Mouse (Mus musculus) CH12.LX (cell line): Measurements from ENCODE around the gene Dnah7c.
"Not testable (repeated sequence)": the region's sequence is repeated elsewhere in the genome, so short reads cannot be mapped to it uniquely, and the experiment has no call there.

Experiments used
- CHD2 ChIP-seq: IDR thresholded peaks from 2 replicates; pipeline ENCODE4 v1.6.1; 2011; ENCODE audit warnings: low read length, improper control_type of control experiment
- CTCF ChIP-seq, 2 experiments: IDR thresholded peaks in 1 of 2; conservative IDR thresholded peaks in 1 of 2; 2 replicates each; pipeline ENCODE4 v1.5.1; 2011 to 2012; ENCODE audit warnings: low read depth in 2 of 2, low read length in 2 of 2, improper control_type of control experiment in 1 of 2, inconsistent platforms in 1 of 2, mild to moderate bottlenecking in 1 of 2, moderate library complexity in 1 of 2
- E2F4 ChIP-seq: IDR thresholded peaks from 2 replicates; pipeline ENCODE4 v1.6.1; 2011; ENCODE audit warnings: low read depth, low read length, improper control_type of control experiment; ENCODE audit not compliant: insufficient replicate concordance
- ETS1 ChIP-seq: conservative IDR thresholded peaks from 2 replicates; pipeline ENCODE4 v1.6.1; 2012; ENCODE audit warnings: low read depth, mild to moderate bottlenecking, inconsistent platforms, low read length, improper control_type of control experiment, moderate library complexity
- JUND ChIP-seq: conservative IDR thresholded peaks from 2 replicates; pipeline ENCODE4 v1.6.1; 2011; ENCODE audit warnings: low read depth, low read length, improper control_type of control experiment
- KAT2A ChIP-seq: IDR thresholded peaks from 2 replicates; pipeline ENCODE4 v1.6.1; 2012; ENCODE audit warnings: low read length, improper control_type of control experiment, inconsistent platforms; ENCODE audit not compliant: insufficient replicate concordance
- MAFK ChIP-seq: IDR thresholded peaks from 2 replicates; pipeline ENCODE4 v1.6.1; 2011; ENCODE audit warnings: low read length, improper control_type of control experiment; ENCODE audit not compliant: insufficient replicate concordance
- MXI1 ChIP-seq: IDR thresholded peaks from 2 replicates; pipeline ENCODE4 v1.6.1; 2011; ENCODE audit warnings: mild to moderate bottlenecking, low read depth, low read length, improper control_type of control experiment
- POLR2A ChIP-seq: IDR thresholded peaks from 2 replicates; pipeline ENCODE4 v1.6.1; 2011; ENCODE audit warnings: low read depth, mild to moderate bottlenecking, improper control_type of control experiment, low read length
- RCOR1 ChIP-seq: conservative IDR thresholded peaks from 2 replicates; pipeline ENCODE4 v1.6.1; 2012; ENCODE audit warnings: low read depth, mild to moderate bottlenecking, inconsistent platforms, low read length, improper control_type of control experiment
- TBP ChIP-seq: conservative IDR thresholded peaks from 2 replicates; pipeline ENCODE4 v1.6.1; 2011; ENCODE audit warnings: low read depth, low read length, improper control_type of control experiment

DNA sequence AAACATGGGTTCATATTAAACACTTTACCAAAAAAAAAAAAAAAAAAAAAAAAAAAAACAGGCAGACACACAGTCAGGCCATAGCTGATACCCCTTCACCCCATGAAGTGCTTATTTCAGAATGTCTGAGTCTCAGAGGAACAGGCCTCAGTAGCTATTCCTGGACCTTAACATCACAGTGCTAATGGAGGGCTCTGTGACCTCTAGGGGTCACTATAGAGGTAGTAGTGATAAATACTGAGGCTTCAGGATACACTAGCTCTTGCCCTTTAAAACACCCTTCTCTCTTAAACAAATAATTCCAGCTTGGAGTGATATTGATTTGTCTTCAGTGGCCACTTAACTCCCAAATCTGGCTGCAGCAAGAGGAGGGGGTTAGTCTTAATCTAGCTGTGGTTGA lies 343.9 kb downstream of the Dnah7c start:
- not testable (repeated sequence) for TF ChIP-seq JUND, ETS1, POLR2A, KAT2A, CHD2, MAFK, E2F4, TBP, RCOR1, MXI1
- TF ChIP-seq CTCF (conservative IDR thresholded peaks at IDR 0.05 in 1 of 2, IDR thresholded peaks at IDR 0.05 in 1 of 2; ENCODE audit: low read depth in 2 of 2, low read length in 2 of 2), result peak; percentile 18 to 61; a peak in 2 of 4 replicates
